Mouse (Mus musculus): ENCODE measurements around the gene Tnk2.

Tnk2 gene

GRCm38 (mm10) chr16:32677903-32678302, 34.2 kb downstream of the Tnk2 start:
- no peak for DNase-seq (ENCODE audit: low read depth, low spot score)

- no peak for DNase-seq (ENCODE audit: low read depth, low spot score)
Observed at GRCm38 (mm10) chr16:32678812-32679211, 35.1 kb downstream of the Tnk2 start.

GRCm38 (mm10) chr16:32679976-32680375, 36.3 kb downstream of the Tnk2 start:
- DNase-seq (ENCODE audit: low read depth, low spot score): no peak

GRCm38 (mm10) chr16:32680806-32681205, 37.1 kb downstream of the Tnk2 start:
- DNase-seq (ENCODE audit: low read depth, low spot score): no peak

- peak; percentile 72 for DNase-seq (ENCODE audit: low read depth, low spot score)
Observed at GRCm38 (mm10) chr16:32682194-32682593, 38.5 kb downstream of the Tnk2 start.

GRCm38 (mm10) chr16:32682841-32683240, 39.2 kb downstream of the Tnk2 start:
- no peak for DNase-seq (ENCODE audit: low read depth, low spot score)

- DNase-seq (ENCODE audit: low read depth, low spot score): peak; percentile 57
Observed at GRCm38 (mm10) chr16:32683343-32683742, 39.7 kb downstream of the Tnk2 start.

- DNase-seq (ENCODE audit: low read depth, low spot score): no peak
Observed at GRCm38 (mm10) chr16:32685405-32685804, 41.7 kb downstream of the Tnk2 start.

GRCm38 (mm10) chr16:32685998-32686397, 42.3 kb downstream of the Tnk2 start:
- no peak for DNase-seq (ENCODE audit: low read depth, low spot score)

GRCm38 (mm10) chr16:32687221-32687620, 43.5 kb downstream of the Tnk2 start:
- DNase-seq (ENCODE audit: low read depth, low spot score): no peak

GRCm38 (mm10) chr16:32688770-32689169, 45.1 kb downstream of the Tnk2 start:
- no peak for DNase-seq (ENCODE audit: low read depth, low spot score)

- DNase-seq (ENCODE audit: low read depth, low spot score): peak; percentile 72
Observed at GRCm38 (mm10) chr16:32689501-32689900, 45.8 kb downstream of the Tnk2 start.

- DNase-seq (ENCODE audit: low read depth, low spot score): peak; percentile 54
Observed at GRCm38 (mm10) chr16:32696841-32697464, 53.3 kb downstream of the Tnk2 start.

- peak; percentile 31 for DNase-seq (ENCODE audit: low read depth, low spot score)
Observed at GRCm38 (mm10) chr16:32697665-32698446, 54.2 kb downstream of the Tnk2 start.

- no peak for DNase-seq (ENCODE audit: low read depth, low spot score)
Observed at GRCm38 (mm10) chr16:32698550-32698949, 54.9 kb downstream of the Tnk2 start.

- no peak for DNase-seq (ENCODE audit: low read depth, low spot score)
Observed at GRCm38 (mm10) chr16:32703312-32703912, 59.7 kb downstream of the Tnk2 start.

- DNase-seq (ENCODE audit: low read depth, low spot score): no peak
Observed at GRCm38 (mm10) chr16:32705606-32706005, 61.9 kb downstream of the Tnk2 start.

GRCm38 (mm10) chr16:32707111-32707823, 63.6 kb downstream of the Tnk2 start:
- no peak for DNase-seq (ENCODE audit: low read depth, low spot score)

GRCm38 (mm10) chr16:32707824-32708456, 64.3 kb downstream of the Tnk2 start:
- DNase-seq (ENCODE audit: low read depth, low spot score): no peak

- DNase-seq (ENCODE audit: low read depth, low spot score): no peak
Observed at GRCm38 (mm10) chr16:32708457-32709033, 64.9 kb downstream of the Tnk2 start.

GRCm38 (mm10) chr16:32709116-32709515, 65.4 kb downstream of the Tnk2 start:
- no peak for DNase-seq (ENCODE audit: low read depth, low spot score)

Data from A20 (cell line).